Mouse (Mus musculus) cerebral cortex, adult 2 months (tissue): ENCODE measurements around the gene Eps8l2.

Experiments used
- WGBS: fragments of 180-500 bp; shearing (Covaris S2); methylation state at CpG from one replicate; pipeline ENCODE4 v1.1.7; 2018; 5-methylcytosine and 5-hydroxymethylcytosine counted together

The Eps8l2 gene

GRCm38 (mm10) chr7:141338576-141339131 lies at the start of gene Eps8l2:
Gene Eps8l2 (plus strand): TSS chr7:141338880.
- 20% methylated on average over 23 of the region's 23 CpGs for WGBS

DNA sequence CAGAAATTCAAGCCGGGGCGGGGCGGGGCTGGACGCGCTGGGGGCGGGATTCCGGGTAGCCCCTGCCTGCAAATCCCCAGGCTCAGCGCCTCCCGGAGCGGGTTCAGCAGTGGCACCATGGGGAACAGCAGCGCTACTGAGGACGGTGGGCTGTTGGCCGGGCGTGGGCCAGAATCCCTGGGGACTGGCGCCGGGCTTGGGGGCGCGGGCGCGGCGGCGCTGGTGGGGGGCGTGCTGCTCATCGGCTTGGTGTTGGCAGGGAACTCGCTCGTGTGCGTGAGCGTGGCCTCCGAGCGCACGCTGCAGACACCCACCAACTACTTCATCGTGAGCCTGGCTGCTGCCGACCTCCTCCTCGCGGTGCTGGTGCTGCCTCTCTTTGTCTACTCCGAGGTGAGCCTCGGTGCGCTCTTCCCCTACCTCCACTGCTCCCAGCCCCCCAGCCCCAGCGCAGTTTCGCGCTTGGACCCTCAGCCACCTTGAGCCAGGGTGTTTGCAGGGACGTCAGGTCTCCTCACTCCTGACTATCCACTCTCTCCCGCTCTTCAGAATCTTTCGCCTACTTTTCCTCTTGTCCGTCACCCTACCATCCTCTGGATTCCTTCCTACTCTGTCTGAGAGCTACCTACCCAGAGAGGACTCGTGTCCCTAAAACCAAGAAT lies 46.6 kb upstream of the Eps8l2 start, which contains the start of gene Drd4:
Gene Drd4, plus strand, starts transcription at position 86 of the 662 bp plus-strand sequence.
- WGBS, result 6% methylated on average over 38 of the region's 46 CpGs

- WGBS, result 54% methylated on average over 15 of the region's 15 CpGs
These were observed 45.9 kb upstream of the Eps8l2 start for GRCm38 (mm10) chr7:141292583-141293388.

DNA sequence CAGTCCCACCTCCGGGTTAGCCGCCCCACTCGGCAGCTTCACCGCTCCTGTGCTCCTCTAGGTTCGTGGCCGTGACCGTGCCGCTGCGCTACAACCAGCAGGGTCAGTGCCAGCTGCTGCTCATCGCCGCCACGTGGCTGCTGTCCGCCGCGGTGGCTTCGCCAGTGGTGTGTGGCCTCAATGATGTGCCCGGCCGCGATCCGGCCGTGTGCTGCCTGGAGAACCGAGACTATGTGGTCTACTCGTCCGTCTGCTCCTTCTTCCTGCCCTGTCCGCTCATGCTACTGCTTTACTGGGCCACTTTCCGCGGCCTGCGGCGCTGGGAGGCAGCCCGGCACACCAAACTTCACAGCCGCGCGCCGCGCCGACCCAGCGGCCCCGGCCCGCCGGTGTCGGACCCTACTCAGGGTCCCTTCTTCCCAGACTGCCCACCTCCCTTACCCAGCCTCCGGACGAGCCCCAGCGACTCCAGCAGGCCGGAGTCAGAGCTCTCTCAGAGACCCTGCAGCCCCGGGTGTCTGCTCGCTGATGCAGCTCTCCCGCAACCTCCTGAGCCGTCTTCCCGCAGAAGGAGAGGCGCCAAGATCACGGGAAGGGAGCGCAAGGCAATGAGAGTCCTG lies 44.7 kb upstream of the Eps8l2 start:
- 1% methylated on average over 53 of the region's 53 CpGs for WGBS

- 14% methylated on average over 22 of the region's 22 CpGs for WGBS
These were observed 44.2 kb upstream of the Eps8l2 start for GRCm38 (mm10) chr7:141294479-141294878.

DNA sequence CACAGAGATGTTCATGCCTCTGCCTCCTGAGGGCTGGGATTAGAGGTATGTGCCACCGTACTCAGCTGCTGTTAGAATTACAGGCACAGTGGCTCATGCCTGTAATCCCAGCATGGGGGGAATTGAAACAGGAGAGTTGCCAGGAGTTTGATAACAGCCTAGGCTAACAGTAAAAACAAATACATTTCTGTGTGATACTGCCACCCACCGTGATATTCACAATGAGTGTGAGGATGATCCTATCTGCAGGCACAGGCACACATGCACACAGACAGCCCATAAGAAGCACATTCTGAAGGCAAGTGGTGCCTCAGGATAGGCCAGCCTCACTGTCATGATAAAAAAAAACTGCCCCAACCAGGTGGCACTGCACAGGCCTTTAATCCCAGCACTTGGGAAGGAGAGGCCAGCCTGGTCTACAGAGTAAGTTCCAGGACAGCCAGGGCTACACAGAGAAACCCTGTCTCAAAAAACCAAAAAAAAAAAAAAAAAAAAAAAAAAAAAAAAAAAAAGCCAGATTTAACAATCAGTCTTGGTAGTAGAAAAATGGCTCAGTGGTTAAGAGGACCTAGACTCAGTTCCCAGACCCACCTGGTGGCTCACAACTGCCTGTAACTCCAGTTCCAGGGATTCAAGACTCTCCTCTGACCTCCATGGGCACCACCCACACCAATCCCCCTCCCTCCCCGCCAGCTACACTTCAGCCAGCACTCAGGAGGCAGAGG lies 40.6 kb upstream of the Eps8l2 start:
- 74% methylated on average over 3 of the region's 3 CpGs for WGBS

DNA sequence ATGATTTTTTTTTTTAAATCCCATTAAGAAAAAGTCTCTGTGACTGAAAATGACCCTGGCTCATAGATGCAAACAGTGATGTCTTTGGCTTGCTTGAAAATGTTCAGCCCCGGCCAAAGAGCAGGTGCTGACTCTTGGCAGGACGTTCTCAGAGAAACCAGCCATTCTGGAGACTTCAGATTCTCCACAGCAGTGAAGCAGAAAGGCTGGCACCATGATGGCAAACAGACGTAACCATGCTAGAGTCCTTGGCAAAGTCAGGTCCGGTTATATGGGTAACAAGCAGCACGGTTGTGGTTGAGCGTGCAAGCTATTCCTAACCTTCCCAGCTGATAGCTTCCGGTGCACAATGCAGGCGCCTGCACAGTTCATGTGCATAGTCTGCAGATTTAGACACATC lies 39.5 kb upstream of the Eps8l2 start:
- WGBS, result 87% methylated on average over 8 of the region's 8 CpGs

DNA sequence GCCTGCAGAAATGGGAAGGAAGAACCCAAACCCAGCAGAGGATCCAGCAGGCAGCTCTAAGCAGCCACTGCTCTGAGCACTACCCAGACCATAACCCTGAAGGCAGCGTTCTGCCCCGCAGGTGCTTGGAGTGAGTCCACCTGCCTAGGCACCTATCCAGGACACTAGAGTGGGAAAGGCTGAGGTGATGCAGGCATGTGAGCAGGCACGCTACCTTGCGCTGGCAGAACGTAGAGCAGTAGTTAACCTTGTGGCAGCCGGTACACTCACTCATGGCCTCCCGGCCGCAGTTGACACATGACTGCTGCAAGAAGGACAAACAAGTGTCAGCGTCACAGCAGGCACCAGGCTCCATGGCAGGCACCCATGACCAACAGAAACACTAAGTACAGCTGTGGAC lies 37.3 kb upstream of the Eps8l2 start:
- WGBS, result 95% methylated on average over 9 of the region's 9 CpGs

GRCm38 (mm10) chr7:141302702-141303268 lies 35.9 kb upstream of the Eps8l2 start:
- 68% methylated on average over 1 of the region's 1 CpGs for WGBS

DNA sequence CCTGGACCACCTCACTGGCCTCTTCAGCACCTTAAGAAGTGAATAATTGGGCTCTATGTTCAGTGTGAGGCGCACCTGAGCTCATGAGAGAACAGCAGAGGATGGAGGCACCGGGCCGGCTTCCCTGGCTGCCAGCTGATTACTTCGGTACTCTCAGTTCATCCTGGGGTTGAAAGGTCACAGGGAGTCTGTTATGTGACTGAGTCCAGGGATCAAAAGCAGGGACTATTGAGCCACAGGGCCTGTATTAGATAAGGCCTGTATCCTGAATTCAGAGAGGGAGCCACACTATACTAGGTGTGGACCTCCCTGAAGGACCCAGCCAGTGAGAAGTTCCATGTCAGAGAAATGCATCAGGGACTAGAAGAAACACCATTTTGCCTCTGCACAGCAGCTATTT lies 34.1 kb upstream of the Eps8l2 start:
- 90% methylated on average over 4 of the region's 4 CpGs for WGBS

- WGBS, result 85% methylated on average over 2 of the region's 2 CpGs
These were observed 24.3 kb upstream of the Eps8l2 start for GRCm38 (mm10) chr7:141314416-141314815.

GRCm38 (mm10) chr7:141315076-141315475 lies 23.6 kb upstream of the Eps8l2 start:
- WGBS, result 52% methylated on average over 8 of the region's 8 CpGs

GRCm38 (mm10) chr7:141315974-141316373 lies 22.7 kb upstream of the Eps8l2 start:
- 62% methylated on average over 5 of the region's 5 CpGs for WGBS

- WGBS, result 85% methylated on average over 1 of the region's 1 CpGs
These were observed 21.0 kb upstream of the Eps8l2 start for GRCm38 (mm10) chr7:141317619-141318132.

DNA sequence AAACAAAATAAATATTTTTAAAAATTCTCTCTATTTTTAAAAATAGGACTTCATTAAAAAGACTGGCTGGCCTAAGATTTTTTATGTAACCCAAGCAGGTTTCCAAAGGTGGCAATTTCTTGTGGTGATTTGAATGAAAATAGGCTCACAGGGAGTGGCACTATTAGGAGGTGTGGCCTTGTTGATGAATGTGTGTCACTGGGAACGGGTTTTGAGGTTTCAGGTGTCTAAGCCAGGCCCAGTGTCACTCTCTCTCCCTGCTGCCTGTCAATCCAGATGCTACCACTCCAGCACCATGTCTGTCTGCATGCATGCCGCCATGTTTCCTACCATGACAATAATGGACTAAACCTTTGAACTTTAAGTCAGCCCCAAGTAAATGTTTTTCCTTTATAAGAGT lies 19.2 kb upstream of the Eps8l2 start:
- 84% methylated on average over 2 of the region's 2 CpGs for WGBS

GRCm38 (mm10) chr7:141324686-141325085 lies 14.0 kb upstream of the Eps8l2 start:
- 73% methylated on average over 1 of the region's 1 CpGs for WGBS

DNA sequence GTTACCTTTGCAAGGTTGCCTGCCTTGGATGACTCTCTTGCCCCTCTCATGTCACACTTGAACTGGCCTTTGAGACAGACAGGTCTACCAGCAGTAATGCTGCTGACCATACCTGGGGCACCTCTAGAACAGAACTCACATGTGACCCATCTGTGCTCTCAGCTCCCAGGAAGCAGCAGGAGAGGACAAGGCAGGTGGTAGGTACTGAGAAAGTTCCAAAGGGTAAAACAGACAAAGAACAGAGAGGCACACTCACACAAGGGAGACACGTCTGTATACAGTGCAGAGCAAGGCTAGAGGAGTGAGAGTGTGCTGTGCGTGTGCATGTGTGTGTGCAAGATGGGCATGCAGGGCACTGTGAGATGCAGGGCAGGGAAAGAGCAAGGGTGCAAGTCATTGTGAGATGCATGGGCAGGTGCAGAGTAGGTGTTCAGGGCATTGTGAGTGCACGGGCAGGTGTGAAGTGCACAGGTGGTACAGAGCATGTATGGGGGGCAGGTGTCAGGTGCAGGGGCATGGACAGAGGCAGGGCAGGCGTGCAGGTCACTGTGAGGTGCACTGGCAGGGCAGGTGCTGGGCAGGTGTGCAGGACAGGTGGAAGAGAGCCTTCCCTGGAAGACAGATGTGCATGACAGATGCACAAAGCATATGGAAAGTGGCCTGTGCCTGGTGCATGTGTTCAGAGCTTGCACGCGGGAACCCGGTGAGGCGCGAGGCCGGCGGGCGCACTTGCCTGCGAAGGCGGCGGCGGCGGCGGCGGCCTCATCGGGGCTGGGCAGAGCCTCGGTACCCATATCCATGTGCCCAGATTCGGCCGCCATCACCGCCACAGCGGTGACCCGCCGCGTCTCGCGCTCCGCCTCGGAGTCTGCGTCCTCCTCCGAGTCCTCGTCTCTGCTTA lies 11.9 kb upstream of the Eps8l2 start:
- WGBS, result 3% methylated on average over 35 of the region's 35 CpGs

DNA sequence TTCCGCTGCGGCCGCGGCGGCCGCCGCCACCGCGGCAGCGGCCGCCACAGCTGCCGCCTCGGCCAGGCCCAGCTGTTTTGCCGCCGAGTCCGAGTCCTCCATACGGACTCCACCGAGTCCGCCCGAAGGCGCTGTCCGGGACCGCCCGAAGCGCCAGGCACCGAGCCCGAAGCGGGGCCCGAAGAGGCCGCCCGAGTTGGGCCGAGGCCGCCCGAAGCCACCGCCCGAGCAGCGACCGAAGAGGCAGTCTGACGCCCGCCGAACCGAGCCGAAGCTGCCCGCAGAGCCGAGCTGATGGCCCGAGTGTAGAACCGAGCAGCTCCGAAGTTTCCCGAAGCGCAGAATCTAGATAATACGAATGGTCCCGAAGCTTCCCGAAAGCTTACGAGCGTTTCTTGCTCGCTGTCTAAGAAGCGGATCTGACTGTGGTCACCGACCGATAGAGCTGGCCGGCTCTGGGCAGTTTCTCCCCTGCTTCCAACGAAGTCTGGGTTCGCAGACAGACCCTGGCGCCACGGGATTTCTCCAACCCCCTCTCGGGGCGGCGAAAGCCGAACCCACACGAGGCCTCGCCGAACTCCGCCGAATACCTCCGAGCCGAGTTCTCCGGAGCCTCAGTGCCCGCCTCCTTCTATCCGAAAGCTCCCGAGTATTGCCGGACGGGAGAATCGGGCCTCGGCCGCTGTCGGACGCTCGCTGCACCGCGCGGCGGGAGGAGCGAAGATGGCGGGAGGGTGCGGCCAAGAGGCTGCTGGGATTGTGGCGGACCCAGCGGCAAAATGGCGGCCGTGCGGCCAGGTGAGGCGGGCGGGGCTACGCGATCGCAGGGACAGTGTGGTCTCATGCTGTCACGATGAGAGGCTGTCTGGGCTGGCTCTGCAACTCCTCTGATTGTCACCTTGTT lies 11.0 kb upstream of the Eps8l2 start, which contains the start of the genes Deaf1 and Tmem80:
Gene Deaf1, minus strand, starts transcription at position 222 of the 904 bp plus-strand sequence.
Gene Tmem80, plus strand, starts transcription at position 271 of the 904 bp plus-strand sequence.
- under 1% methylated on average over 105 of the region's 105 CpGs for WGBS
